Mouse (Mus musculus) gastrocnemius, postnatal 14 days (tissue): ENCODE data around the gene Xrra1. TPM values are rescaled to one million over a fixed set of nuclear protein-coding genes. Genes with fewer than 3 reads are reported as not detected.

Experiments
- total RNA-seq, 2 experiments: library from RNA; stranded (reverse); gene quantifications; 2 replicates each; pipeline ENCODE4 v1.2.3; 2021

Xrra1 gene
- total RNA-seq, 2 experiments from 2014 or later, result 0.47 to 1.4 TPM

Other genes starting within 250 kb of the Xrra1 start
- gene Tpbgl, start 232.0 kb upstream of the Xrra1 start, total RNA-seq, result 10 to 100 TPM; 38.7 to 43.2 TPM
- 1 to 10 TPM; 6.4 to 7.5 TPM for gene Slco2b1, start 147.8 kb upstream of the Xrra1 start, total RNA-seq
- gene Olfr520, start 128.8 kb upstream of the Xrra1 start, total RNA-seq, result under 1 TPM in 1 of 2 experiments, not detected in 1; 0.31 TPM
- not detected for gene Olfr521, start 95.6 kb upstream of the Xrra1 start, total RNA-seq
- 1 to 10 TPM; 2.9 to 3.3 TPM for gene Neu3, start 30.7 kb upstream of the Xrra1 start, total RNA-seq
- 10 to 100 TPM; 45.4 to 58.1 TPM for gene Spcs2, start 4.3 kb downstream of the Xrra1 start, total RNA-seq
- 1 to 10 TPM; 6.4 to 7.4 TPM for gene Rnf169, start 121.3 kb downstream of the Xrra1 start, total RNA-seq
- gene Chrdl2, start 147.1 kb downstream of the Xrra1 start, total RNA-seq, result 1 to 10 TPM; 1.5 to 3.0 TPM